Mouse (Mus musculus) embryonic facial prominence, embryonic 11.5 days (tissue): ENCODE results near the gene Grin2b. TPM values are rescaled to one million over a fixed set of nuclear protein-coding genes. Genes with fewer than 3 reads are reported as not detected.
A peak's percentile ranks its signal among the peaks of the same experiment; 100 is the strongest.

Source experiments
- ATAC-seq: fragments of 200-750 bp; cut with Nextera tagmentation; replicated peaks from 2 replicates; pipeline ENCODE4 v1.8.0; 2017; ENCODE audit warnings: low read depth; ENCODE audit not compliant: insufficient number of reproducible peaks, low FRiP score, low TSS enrichment
- DNase-seq: peaks from one replicate; pipeline ENCODE4 v3.0.0-alpha.2; 2015; ENCODE audit warnings: low spot score
- H3K27ac ChIP-seq: fragments of 300-500 bp; sonication (generic); replicated peaks from 2 replicates; pipeline ENCODE4 v1.5.1; 2014; ENCODE audit warnings: mild to moderate bottlenecking, low read depth, low read length, control low read depth
- H3K27me3 ChIP-seq: fragments of 300-500 bp; sonication (generic); 2 replicates; pipeline ENCODE4 v1.6.1; 2014; ENCODE audit warnings: mild to moderate bottlenecking, low read length, moderate library complexity, mixed read lengths; ENCODE audit not compliant: control insufficient read depth, insufficient read depth
- H3K36me3 ChIP-seq: fragments of 300-500 bp; sonication (generic); replicated peaks from 2 replicates; pipeline ENCODE4 v1.6.1; 2014; ENCODE audit warnings: low read depth, mild to moderate bottlenecking, low read length, moderate library complexity, mixed read lengths; ENCODE audit not compliant: control insufficient read depth, insufficient read depth
- H3K4me1 ChIP-seq: fragments of 300-500 bp; sonication (generic); 2 replicates; pipeline ENCODE4 v1.6.1; 2014; ENCODE audit warnings: low read length, mixed read lengths; ENCODE audit not compliant: control insufficient read depth, insufficient read depth
- H3K4me2 ChIP-seq: fragments of 300-500 bp; sonication (generic); 2 replicates; pipeline ENCODE4 v1.6.1; 2014; ENCODE audit warnings: low read depth, mild to moderate bottlenecking, control low read depth, low read length, moderate library complexity
- H3K4me3 ChIP-seq: fragments of 300-500 bp; sonication (generic); 2 replicates; pipeline ENCODE4 v1.5.1; 2014; ENCODE audit warnings: low read depth, low read length, control low read depth
- H3K9ac ChIP-seq: fragments of 300-500 bp; sonication (generic); replicated peaks from 2 replicates; pipeline ENCODE4 v1.6.1; 2014; ENCODE audit warnings: mild to moderate bottlenecking, control low read depth, low read length
- H3K9me3 ChIP-seq: fragments of 300-500 bp; sonication (generic); replicated peaks from 2 replicates; pipeline ENCODE4 v1.6.1; 2016; ENCODE audit warnings: mild to moderate bottlenecking, low read length, inconsistent platforms, mixed read lengths; ENCODE audit not compliant: control insufficient read depth
- WGBS: fragments of 180-500 bp; shearing (Covaris S2); extraction: QIAGEN DNeasy Blood & Tissue Kit; methylation state at CpG from one replicate; pipeline ENCODE4 v1.1.7; 2014; 5-methylcytosine and 5-hydroxymethylcytosine counted together
- polyA plus RNA-seq: library from polyadenylated mRNA; unstranded; fragments of >200 nt; fragmentation: Nextera tagmentation; extraction: Ambion mirVana; gene quantifications from 2 replicates; pipeline ENCODE4 v1.2.1, GENCODE M21; 2014

Grin2b gene
- polyA plus RNA-seq, 1 experiment from 2014 or later = 0.45 TPM

DNA sequence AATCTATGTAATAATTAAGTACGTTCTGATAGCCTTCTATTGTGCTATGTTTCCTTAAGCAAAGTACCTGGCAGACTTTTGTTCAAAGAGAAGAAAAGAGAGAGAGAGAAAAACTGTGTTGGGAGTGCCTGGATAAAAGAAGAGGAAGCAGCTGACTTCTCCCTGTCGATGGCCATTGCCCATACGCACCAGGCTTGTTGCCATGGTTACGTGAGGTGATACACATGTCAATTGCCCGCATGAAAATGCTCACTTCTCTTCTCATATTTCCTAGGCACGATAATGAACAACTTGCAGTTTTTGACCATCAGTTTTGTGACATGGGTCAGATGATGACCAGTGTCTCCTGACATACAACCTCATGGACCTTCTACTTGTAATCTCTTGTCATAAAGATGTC, 262.2 kb downstream of the Grin2b start:
- Histone ChIP-seq H3K4me3 (no peak overlapping the region), H3K36me3 (no peaks in the 10 kb centered on the region), H3K4me1 (no peaks in the 10 kb centered on the region), H3K4me2 (no peak overlapping the region), H3K27me3 (no peaks in the 10 kb centered on the region), H3K27ac (no peak overlapping the region), H3K9me3 (no peaks in the 10 kb centered on the region), H3K9ac (no peak overlapping the region)
- no peak for DNase-seq
- 81% methylated on average over 6 of the region's 6 CpGs for WGBS
- no peak for ATAC-seq

DNA sequence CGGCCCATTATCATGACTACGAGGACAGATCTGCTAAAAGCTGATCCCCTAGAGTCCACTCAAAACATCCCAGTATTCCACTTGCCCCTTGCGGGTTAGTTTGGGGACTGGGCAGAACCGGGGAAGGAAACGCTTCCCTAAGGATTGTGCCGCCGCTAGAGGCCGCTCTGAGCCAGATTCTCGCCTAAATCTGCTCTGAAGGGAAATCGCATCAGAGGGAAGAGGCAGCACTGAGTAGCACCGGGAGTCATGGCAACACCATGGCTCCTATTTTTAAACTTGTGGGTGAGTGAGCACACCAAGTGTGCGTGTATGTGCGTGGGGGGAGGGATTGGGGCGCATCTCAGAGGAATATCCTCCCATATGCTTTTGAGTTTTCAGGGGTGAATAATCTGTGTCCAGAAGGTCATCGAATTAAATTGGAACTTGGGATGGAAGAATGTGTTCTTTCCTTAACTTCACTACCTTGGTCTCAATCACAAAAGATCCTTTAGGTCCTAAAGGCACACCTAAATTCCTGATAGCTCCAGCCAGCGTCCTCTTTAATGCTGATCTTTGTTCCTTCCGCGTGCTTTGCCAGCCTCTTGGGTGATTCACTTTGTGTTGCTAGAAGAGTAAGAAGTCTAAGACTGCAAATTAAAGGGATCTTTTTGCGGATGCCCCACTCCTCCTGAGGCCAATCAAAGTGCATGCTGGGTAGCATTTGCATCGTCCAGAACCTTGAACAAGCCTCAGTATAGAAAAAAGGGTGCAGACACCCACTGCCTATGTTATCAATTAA, 265.6 kb downstream of the Grin2b start:
- peak; percentile 91 for DNase-seq
- H3K4me2 ChIP-seq = no peak overlapping the region
- H3K9me3 ChIP-seq = no peaks in the 10 kb centered on the region

DNA sequence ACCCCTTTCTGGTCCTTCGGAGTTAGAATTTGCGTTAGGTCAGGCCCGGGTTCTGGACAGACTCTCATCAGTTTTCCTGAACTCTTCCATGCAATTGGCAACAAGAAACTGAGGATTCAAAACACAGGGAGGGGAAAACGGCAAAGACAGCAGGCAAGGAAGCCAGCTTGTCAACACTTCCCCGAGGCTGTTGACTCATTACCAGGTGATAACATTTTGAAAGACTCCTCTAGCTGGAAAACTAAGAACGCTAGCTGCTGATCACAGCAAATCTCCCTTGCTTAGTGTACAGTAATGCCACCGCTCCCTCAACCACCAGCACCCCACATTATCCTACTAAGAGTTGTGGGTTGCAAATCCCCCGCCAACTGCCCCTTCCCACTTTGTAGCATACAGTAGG, 266.2 kb downstream of the Grin2b start:
- H3K9me3 ChIP-seq = no peaks in the 10 kb centered on the region
- H3K36me3 ChIP-seq = no peaks in the 10 kb centered on the region
- H3K9ac ChIP-seq = no peak overlapping the region
- no peak overlapping the region for H3K27ac ChIP-seq
- no peak overlapping the region for H3K4me3 ChIP-seq
- H3K4me2 ChIP-seq = no peak overlapping the region
- no peaks in the 10 kb centered on the region for H3K27me3 ChIP-seq
- ATAC-seq (no peak), DNase-seq (no peak)
- WGBS = 65% methylated on average over 8 of the region's 8 CpGs
- H3K4me1 ChIP-seq = no peaks in the 10 kb centered on the region

More for the DNA sequence above, 265.6 kb downstream of the Grin2b start:
- 21% methylated on average over 20 of the region's 20 CpGs for WGBS
- Histone ChIP-seq H3K9ac (no peak overlapping the region), H3K27me3 (no peaks in the 10 kb centered on the region), H3K4me3 (no peak overlapping the region), H3K36me3 (no peaks in the 10 kb centered on the region), H3K4me1 (no peaks in the 10 kb centered on the region), H3K27ac (no peak overlapping the region)
- ATAC-seq = peak; percentile 81; the same call in 1 of the 2 replicates

DNA sequence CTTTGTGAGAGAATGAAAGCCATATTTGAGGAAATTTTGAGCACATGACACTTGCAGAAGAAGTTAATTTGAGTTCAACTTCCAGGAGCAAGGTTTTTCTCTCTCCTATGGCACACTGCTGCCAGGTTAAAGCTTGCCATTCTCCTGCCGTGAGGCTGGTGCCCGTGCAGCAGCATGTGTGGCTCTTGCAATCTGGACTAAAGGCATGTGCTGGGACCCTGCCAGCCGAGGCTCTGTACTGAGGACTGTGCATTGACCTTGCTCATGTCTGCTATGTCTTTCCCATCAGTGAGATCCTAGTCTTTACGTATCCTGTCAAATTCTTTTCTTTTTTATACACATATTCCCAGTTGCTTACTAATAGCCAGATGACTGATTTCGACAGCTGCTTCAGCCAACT, 268.9 kb downstream of the Grin2b start:
- Histone ChIP-seq H3K9me3 (no peaks in the 10 kb centered on the region), H3K4me2 (no peak overlapping the region), H3K9ac (no peak overlapping the region), H3K36me3 (no peaks in the 10 kb centered on the region), H3K27ac (no peak overlapping the region), H3K4me1 (no peaks in the 10 kb centered on the region), H3K4me3 (no peak overlapping the region), H3K27me3 (no peaks in the 10 kb centered on the region)
- 79% methylated on average over 5 of the region's 5 CpGs for WGBS
- DNase-seq (no peak), ATAC-seq (no peak)

GRCm38 (mm10) chr6:135900410-135900809, 272.9 kb downstream of the Grin2b start:
- H3K27me3 ChIP-seq = no peaks in the 10 kb centered on the region

GRCm38 (mm10) chr6:135899225-135899624, 274.1 kb downstream of the Grin2b start:
- Histone ChIP-seq H3K36me3 (no peaks in the 10 kb centered on the region), H3K27me3 (no peaks in the 10 kb centered on the region), H3K27ac (no peak overlapping the region), H3K9me3 (no peaks in the 10 kb centered on the region), H3K4me1 (no peaks in the 10 kb centered on the region), H3K9ac (no peak overlapping the region), H3K4me2 (no peak overlapping the region), H3K4me3 (no peak overlapping the region)
- no peak for ATAC-seq
- 85% methylated on average over 10 of the region's 10 CpGs for WGBS
- no peak for DNase-seq

More at GRCm38 (mm10) chr6:135900410-135900809, 272.9 kb downstream of the Grin2b start:
- DNase-seq (no peak), ATAC-seq (no peak)
- no peak overlapping the region for H3K4me2 ChIP-seq
- no peak overlapping the region for H3K4me3 ChIP-seq
- no peaks in the 10 kb centered on the region for H3K9me3 ChIP-seq
- no peak overlapping the region for H3K9ac ChIP-seq
- 89% methylated on average over 10 of the region's 10 CpGs for WGBS
- no peaks in the 10 kb centered on the region for H3K4me1 ChIP-seq
- no peaks in the 10 kb centered on the region for H3K36me3 ChIP-seq
- no peak overlapping the region for H3K27ac ChIP-seq

DNA sequence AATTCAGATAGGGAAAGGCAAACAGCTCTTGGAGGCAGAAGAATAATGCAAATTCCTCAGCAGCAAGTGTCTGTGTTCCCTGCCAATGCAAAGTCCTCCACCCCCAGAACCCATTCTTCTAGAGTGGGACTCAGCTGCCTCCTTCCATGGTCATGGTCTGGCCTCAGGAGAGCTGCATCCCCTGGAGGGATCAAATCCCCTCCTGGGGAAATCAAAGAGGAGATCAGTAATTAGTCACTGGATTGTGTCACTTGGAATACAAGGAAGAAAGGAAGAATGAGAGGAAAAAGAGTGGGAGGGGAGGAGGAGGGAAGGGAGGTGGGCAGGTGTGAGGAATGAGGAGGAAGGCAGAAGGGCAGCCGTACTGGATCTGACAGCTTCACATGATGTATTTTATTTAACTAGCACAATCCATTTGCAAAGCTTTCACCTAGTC, 278.5 kb downstream of the Grin2b start:
- Histone ChIP-seq H3K36me3 (no peaks in the 10 kb centered on the region), H3K9me3 (no peaks in the 10 kb centered on the region), H3K27me3 (no peaks in the 10 kb centered on the region), H3K4me2 (no peak overlapping the region), H3K4me3 (no peak overlapping the region), H3K27ac (no peak overlapping the region), H3K9ac (no peak overlapping the region), H3K4me1 (no peaks in the 10 kb centered on the region)
- 60% methylated on average over 1 of the region's 1 CpGs for WGBS
- DNase-seq (no peak), ATAC-seq (no peak)

GRCm38 (mm10) chr6:135882611-135883010, 290.7 kb downstream of the Grin2b start:
- 40% methylated on average over 5 of the region's 5 CpGs for WGBS
- Histone ChIP-seq H3K9ac (no peak overlapping the region), H3K36me3 (no peaks in the 10 kb centered on the region), H3K4me3 (no peak overlapping the region), H3K27ac (no peak overlapping the region), H3K27me3 (no peaks in the 10 kb centered on the region), H3K4me2 (no peak overlapping the region), H3K9me3 (no peaks in the 10 kb centered on the region), H3K4me1 (no peaks in the 10 kb centered on the region)
- DNase-seq (peak; percentile 51), ATAC-seq (no peak)
